Mouse (Mus musculus) liver, embryonic 14.5 days (tissue): Measurements from ENCODE around the gene D630023F18Rik. TPM values are rescaled to one million over a fixed set of nuclear protein-coding genes. Genes with fewer than 3 reads are reported as not detected.

Experiments
- ATAC-seq: fragments of 200-750 bp; cut with Nextera tagmentation; 2 replicates; pipeline ENCODE4 v1.8.0; 2017; ENCODE audit warnings: moderate number of reproducible peaks, mild to moderate bottlenecking, moderate library complexity; ENCODE audit not compliant: insufficient read depth
- DNase-seq, 3 experiments: peaks; one replicate each; pipeline ENCODE4 v3.0.0-alpha.2; 2012 to 2013; ENCODE audit warnings: low read depth in 3 of 3, low spot score in 3 of 3
- H3K27ac ChIP-seq: fragments of 300-500 bp; sonication (generic); 2 replicates; pipeline ENCODE4 v1.5.1; 2014; ENCODE audit warnings: moderate library complexity, mild to moderate bottlenecking, control low read depth, inconsistent platforms
- H3K27me3 ChIP-seq: fragments of 300-500 bp; sonication (generic); 2 replicates; pipeline ENCODE4 v1.6.1; 2014; ENCODE audit warnings: mild to moderate bottlenecking, low read length, moderate library complexity; ENCODE audit not compliant: control insufficient read depth, insufficient read depth
- H3K36me3 ChIP-seq: fragments of 300-500 bp; sonication (generic); replicated peaks from 2 replicates; pipeline ENCODE4 v1.6.1; 2014; ENCODE audit warnings: low read depth; ENCODE audit not compliant: control insufficient read depth, insufficient read depth
- H3K4me1 ChIP-seq, 2 experiments: fragments of 200-500 bp in 1 of 2; fragments of 300-500 bp in 1 of 2; sonication (generic) in 1 of 2; replicated peaks; 2 replicates each; pipeline ENCODE4 v1.6.1; 2012 to 2014; ENCODE audit warnings: antibody characterized with exemption in 1 of 2, inconsistent platforms in 1 of 2, low read length in 1 of 2; ENCODE audit not compliant: control insufficient read depth in 2 of 2, insufficient read depth in 2 of 2
- H3K4me2 ChIP-seq: fragments of 300-500 bp; sonication (generic); 2 replicates; pipeline ENCODE4 v1.6.1; 2014; ENCODE audit warnings: low read depth, mild to moderate bottlenecking, control low read depth, moderate library complexity
- H3K4me3 ChIP-seq, 2 experiments: fragments of 200-500 bp in 1 of 2; fragments of 300-500 bp in 1 of 2; sonication (generic) in 1 of 2; 2 replicates each; pipeline ENCODE4 v1.5.1; 2012 to 2014; ENCODE audit warnings: low read depth in 2 of 2, low read length in 2 of 2, mild to moderate bottlenecking in 2 of 2, control low read depth in 1 of 2, inconsistent platforms in 1 of 2, moderate library complexity in 1 of 2; ENCODE audit not compliant: insufficient read depth in 1 of 2
- H3K9ac ChIP-seq: fragments of 300-500 bp; sonication (generic); replicated peaks from 2 replicates; pipeline ENCODE4 v1.6.1; 2014; ENCODE audit warnings: mild to moderate bottlenecking, control low read depth, moderate library complexity
- H3K9me3 ChIP-seq: fragments of 300-500 bp; sonication (generic); 2 replicates; pipeline ENCODE4 v1.6.1; 2016; ENCODE audit warnings: low read length, mixed read lengths; ENCODE audit not compliant: control insufficient read depth
- CTCF ChIP-seq: IDR thresholded peaks from 2 replicates; pipeline ENCODE4 v1.5.1; 2016; ENCODE audit warnings: antibody characterized with exemption, low read depth, control low read depth
- EP300 ChIP-seq: IDR thresholded peaks from 2 replicates; pipeline ENCODE4 v1.6.1; 2016; ENCODE audit warnings: antibody characterized with exemption, low read depth
- WGBS: fragments of 180-500 bp; shearing (Covaris S2); extraction: QIAGEN DNeasy Blood & Tissue Kit; methylation state at CpG from one replicate; pipeline ENCODE4 v1.1.7; 2014; ENCODE audit not compliant: insufficient replicate concordance; 5-methylcytosine and 5-hydroxymethylcytosine counted together
- polyA plus RNA-seq, 2 experiments: library from polyadenylated mRNA; depleted of rRNA in 1 of 2; stranded (reverse) in 1 of 2; unstranded in 1 of 2; fragments of >200 nt; fragmentation: Nextera tagmentation in 1 of 2; extraction: Ambion mirVana in 1 of 2; gene quantifications; 2 replicates each; pipeline versions ENCODE4 v1.2.1 to v1.2.3; 2012 to 2014

The D630023F18Rik gene
- polyA plus RNA-seq, 2 experiments = 0.13 to 0.18 TPM

DNA sequence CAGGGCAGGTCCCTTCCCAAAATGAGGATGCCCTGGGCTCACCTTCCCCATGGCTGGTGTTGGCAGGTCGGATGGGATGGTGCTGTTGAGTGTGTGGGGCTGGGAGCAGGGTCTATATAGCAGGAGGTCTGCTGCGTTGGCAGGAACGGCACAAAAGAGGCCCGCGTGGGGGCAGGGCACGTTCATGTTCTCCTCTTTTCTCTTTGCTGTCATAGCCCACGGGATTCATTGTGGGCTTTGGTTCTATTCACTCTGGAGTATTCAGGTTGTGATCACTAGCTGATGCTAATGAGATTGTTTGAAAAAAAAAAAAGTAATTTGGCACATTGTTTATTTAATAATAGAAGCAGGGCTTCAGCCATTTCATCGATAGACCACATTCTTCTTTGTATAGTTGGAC is 59.7 kb downstream of the D630023F18Rik start, which contains the start of gene Crygd:
Gene Crygd, minus strand, starts transcription at position 101 of the 400 bp plus-strand sequence.
- H3K4me2 ChIP-seq = no peak within 1 kb of the TSS

More for the DNA sequence above, 59.7 kb downstream of the D630023F18Rik start, which contains the start of gene Crygd:
- no peaks in the 10 kb centered on the region for H3K27me3 ChIP-seq
- no peaks in the 10 kb centered on the region for H3K4me1 ChIP-seq
- ATAC-seq (no peak), DNase-seq (no peak)
- H3K9me3 ChIP-seq = no peaks in the 10 kb centered on the region
- no peaks in the 10 kb centered on the region for H3K36me3 ChIP-seq
- no peak within 1 kb of the TSS for H3K9ac ChIP-seq
- no peak for TF ChIP-seq EP300
- no peak for TF ChIP-seq CTCF
- no peak within 1 kb of the TSS for H3K4me3 ChIP-seq
- H3K27ac ChIP-seq = no peak within 1 kb of the TSS
- 71% methylated on average over 8 of the region's 8 CpGs for WGBS

Other genes with a start within 250 kb of the D630023F18Rik start
- gene Plekhm3, start 166.4 kb downstream of the D630023F18Rik start, polyA plus RNA-seq (2012; rRNA removed) = 0.61 and 0.63 TPM in 2 replicates
- gene Plekhm3, start 166.4 kb downstream of the D630023F18Rik start, polyA plus RNA-seq (2014; fragmentation: Nextera tagmentation; extraction: Ambion mirVana) = 0.58 and 1.1 TPM in 2 replicates
- 0.02 TPM in 1 of 2 replicates, not detected in the other for gene Akr1cl, start 90.5 kb downstream of the D630023F18Rik start, polyA plus RNA-seq (2012; rRNA removed)
- gene Akr1cl, start 90.5 kb downstream of the D630023F18Rik start, polyA plus RNA-seq (2014; fragmentation: Nextera tagmentation; extraction: Ambion mirVana) = not detected in 2 replicates
- not detected in 2 replicates for gene Cryge, start 72.1 kb downstream of the D630023F18Rik start, polyA plus RNA-seq (2012; rRNA removed)
- not detected in 2 replicates for gene Cryge, start 72.1 kb downstream of the D630023F18Rik start, polyA plus RNA-seq (2014; fragmentation: Nextera tagmentation; extraction: Ambion mirVana)
- gene Crygd, start 59.8 kb downstream of the D630023F18Rik start, polyA plus RNA-seq (2012; rRNA removed) = not detected in 2 replicates
- not detected in 2 replicates for gene Crygd, start 59.8 kb downstream of the D630023F18Rik start, polyA plus RNA-seq (2014; fragmentation: Nextera tagmentation; extraction: Ambion mirVana)
- not detected in 2 replicates for gene Crygc, start 49.5 kb downstream of the D630023F18Rik start, polyA plus RNA-seq (2012; rRNA removed)
- not detected in 2 replicates for gene Crygc, start 49.5 kb downstream of the D630023F18Rik start, polyA plus RNA-seq (2014; fragmentation: Nextera tagmentation; extraction: Ambion mirVana)
- gene Crygb, start 40.9 kb downstream of the D630023F18Rik start, polyA plus RNA-seq (2012; rRNA removed) = not detected in 2 replicates
- gene Crygb, start 40.9 kb downstream of the D630023F18Rik start, polyA plus RNA-seq (2014; fragmentation: Nextera tagmentation; extraction: Ambion mirVana) = not detected in 2 replicates
- gene Cryga, start 19.8 kb downstream of the D630023F18Rik start, polyA plus RNA-seq (2012; rRNA removed) = not detected in 2 replicates
- not detected in 2 replicates for gene Cryga, start 19.8 kb downstream of the D630023F18Rik start, polyA plus RNA-seq (2014; fragmentation: Nextera tagmentation; extraction: Ambion mirVana)
- 0.08 TPM in 1 of 2 replicates, not detected in the other for gene Gm28845, start 3.7 kb downstream of the D630023F18Rik start, polyA plus RNA-seq (2012; rRNA removed)
- gene Gm28845, start 3.7 kb downstream of the D630023F18Rik start, polyA plus RNA-seq (2014; fragmentation: Nextera tagmentation; extraction: Ambion mirVana) = not detected in 2 replicates
- 24.7 and 34.6 TPM in 2 replicates for gene Idh1, start 63.3 kb upstream of the D630023F18Rik start, polyA plus RNA-seq (2012; rRNA removed)
- 96.0 and 99.7 TPM in 2 replicates for gene Idh1, start 63.3 kb upstream of the D630023F18Rik start, polyA plus RNA-seq (2014; fragmentation: Nextera tagmentation; extraction: Ambion mirVana)
- 1.6 and 2.6 TPM in 2 replicates for gene Pikfyve, start 63.5 kb upstream of the D630023F18Rik start, polyA plus RNA-seq (2012; rRNA removed)
- gene Pikfyve, start 63.5 kb upstream of the D630023F18Rik start, polyA plus RNA-seq (2014; fragmentation: Nextera tagmentation; extraction: Ambion mirVana) = 4.9 and 5.1 TPM in 2 replicates
- not detected in 2 replicates for gene Pth2r, start 158.8 kb upstream of the D630023F18Rik start, polyA plus RNA-seq (2012; rRNA removed)
- 0.08 TPM in 1 of 2 replicates, not detected in the other for gene Pth2r, start 158.8 kb upstream of the D630023F18Rik start, polyA plus RNA-seq (2014; fragmentation: Nextera tagmentation; extraction: Ambion mirVana)